Mouse (Mus musculus): ENCODE data around the gene Itgb5.

GRCm38 (mm10) chr16:33942341-33942740 is 112.9 kb downstream of the Itgb5 start:
- no peak for TF ChIP-seq CTCF (IDR thresholded peaks at IDR 0.05; ENCODE audit: low read depth)
- no peak for TF ChIP-seq EP300 (optimal IDR thresholded peaks at IDR 0.05)
